Mouse (Mus musculus): Measurements from ENCODE around the gene Atad2b. TPM values are rescaled to one million over a fixed set of nuclear protein-coding genes. Genes with fewer than 3 reads are reported as not detected.

Gene Atad2b
- total RNA-seq, 2 experiments from 2014 or later, result 16.4 TPM

DNA sequence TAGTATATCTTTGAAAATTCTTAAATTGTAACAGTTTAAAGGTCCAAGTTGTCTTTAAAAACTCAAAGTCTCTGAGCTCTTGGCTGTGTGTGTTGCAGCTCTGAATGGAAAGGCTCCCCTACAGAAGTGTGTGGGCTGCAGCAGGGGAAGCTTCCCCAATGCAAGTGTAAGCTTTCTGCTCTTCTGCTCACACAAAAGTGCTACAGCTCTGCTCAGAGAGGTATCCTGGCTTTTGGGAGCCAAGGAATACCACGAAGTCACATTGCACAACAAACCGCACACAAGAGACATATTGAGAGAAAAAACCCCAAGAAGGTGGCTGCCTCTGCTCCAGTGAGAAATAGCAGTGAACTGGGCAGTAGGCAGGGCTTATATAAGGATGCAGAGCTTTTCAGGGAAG, 120.9 kb downstream of the Atad2b start:
- intact Hi-C loops (cut with DNase I), result no loop called here

DNA sequence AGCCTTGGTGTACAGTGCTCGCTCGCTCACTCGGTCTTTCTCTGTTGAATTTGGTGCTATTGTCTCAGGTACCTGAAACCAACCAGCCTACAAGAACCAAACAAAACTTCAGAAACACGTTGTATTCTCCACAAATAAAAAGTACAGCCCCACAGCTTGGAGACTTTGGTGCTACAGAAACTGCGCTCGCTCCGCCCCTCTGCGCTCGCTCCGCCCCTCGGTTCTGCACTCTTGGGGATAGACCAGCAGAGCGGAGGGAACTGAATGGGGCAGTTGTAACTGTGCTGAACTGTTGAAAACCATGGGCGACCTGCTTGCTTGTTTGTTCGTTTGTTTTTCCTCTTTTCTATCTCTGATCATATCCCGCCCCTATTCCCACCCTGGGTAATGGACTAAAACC, 127.0 kb downstream of the Atad2b start:
- intact Hi-C loops (cut with DNase I), result no loop called here
- no peak for DNase-seq (ENCODE audit: low spot score)

More for the DNA sequence above, 120.9 kb downstream of the Atad2b start:
- no peak for DNase-seq (ENCODE audit: low spot score)

DNA sequence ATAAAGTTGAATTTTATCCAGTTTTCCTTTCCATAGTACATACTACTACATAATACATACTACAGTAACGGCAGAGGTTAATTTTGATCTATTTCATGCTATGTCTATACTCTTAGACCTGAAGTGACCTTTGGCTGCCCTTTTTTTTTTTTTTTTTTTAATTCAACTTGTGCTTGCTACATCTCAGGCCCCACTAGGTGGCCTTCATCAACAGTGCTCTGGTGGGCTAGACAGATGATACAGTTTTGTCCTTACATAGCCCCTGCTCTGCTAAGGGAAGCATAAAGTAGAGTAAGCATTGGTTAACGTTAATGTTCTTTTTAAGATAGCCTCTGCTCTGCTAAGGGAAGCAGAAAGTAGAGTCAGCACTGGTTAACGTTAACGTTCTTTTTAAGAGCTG, 131.0 kb downstream of the Atad2b start:
- intact Hi-C loops (cut with DNase I), result no loop called here
- no peak for DNase-seq (ENCODE audit: low spot score)

DNA sequence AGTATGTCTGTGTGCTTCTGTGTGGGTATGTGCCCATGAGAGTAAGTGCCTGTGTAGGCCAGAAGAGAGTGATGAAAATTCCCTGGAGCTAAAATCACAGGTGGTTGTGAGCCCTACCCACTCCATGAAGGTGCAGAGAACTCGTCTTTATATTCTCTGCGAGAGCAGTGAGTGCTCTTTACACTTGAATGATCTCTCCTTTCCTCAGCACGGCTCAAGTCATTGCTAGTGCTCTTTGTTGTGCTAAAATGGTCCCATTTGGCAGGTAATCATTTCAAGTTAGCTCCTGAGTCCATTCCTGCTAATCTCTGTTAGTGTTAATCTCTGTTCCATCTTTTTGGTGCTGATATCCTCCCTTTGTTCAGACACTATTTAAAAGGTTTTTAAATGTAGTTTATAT, 150.4 kb downstream of the Atad2b start:
- intact Hi-C loops (cut with DNase I), result no loop called here

DNA sequence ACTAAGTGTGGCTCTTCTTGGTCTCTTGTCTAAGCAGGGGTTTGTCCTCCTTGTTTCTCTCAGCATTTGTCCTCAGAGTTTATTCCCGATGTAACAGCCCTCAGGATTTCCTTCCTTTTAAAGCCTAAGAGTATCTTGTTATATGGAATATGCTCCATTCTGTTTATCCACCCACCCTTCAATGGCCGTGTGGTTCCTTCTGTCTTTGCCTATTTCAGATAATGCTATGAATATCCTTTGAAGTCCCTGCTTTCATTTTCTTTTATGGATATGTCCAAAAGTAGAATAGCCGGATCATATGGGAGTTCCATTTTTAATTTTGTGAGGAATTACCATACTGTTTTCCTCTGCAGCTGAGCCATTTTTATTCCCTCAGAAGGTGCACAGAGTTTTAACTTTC, 153.0 kb downstream of the Atad2b start:
- intact Hi-C loops (cut with DNase I), result no loop called here
- no peak for DNase-seq (ENCODE audit: low spot score)

More for the DNA sequence above, 150.4 kb downstream of the Atad2b start:
- no peak for DNase-seq (ENCODE audit: low spot score)

DNA sequence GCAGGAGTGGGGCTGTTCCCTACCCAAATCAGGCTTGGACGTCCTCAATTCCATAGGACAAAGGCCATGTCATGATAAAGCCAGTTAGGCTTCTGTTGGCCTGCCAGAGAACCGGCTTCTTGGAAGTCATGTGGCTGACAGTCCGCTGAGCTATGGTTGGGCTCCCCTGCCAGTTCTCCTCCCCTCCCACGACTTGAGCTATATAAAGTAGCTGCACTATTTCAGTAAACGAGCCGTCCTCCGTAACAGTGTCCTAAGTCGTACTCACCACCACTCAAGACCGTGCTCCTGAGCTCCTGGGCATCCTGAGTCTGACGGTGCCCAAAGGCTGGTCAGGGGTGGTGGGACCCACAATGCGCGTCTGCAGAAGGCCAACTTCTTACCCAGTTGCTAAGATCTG, 156.0 kb downstream of the Atad2b start:
- no peak for DNase-seq (ENCODE audit: low spot score)
- intact Hi-C loops (cut with DNase I), result no loop called here

DNA sequence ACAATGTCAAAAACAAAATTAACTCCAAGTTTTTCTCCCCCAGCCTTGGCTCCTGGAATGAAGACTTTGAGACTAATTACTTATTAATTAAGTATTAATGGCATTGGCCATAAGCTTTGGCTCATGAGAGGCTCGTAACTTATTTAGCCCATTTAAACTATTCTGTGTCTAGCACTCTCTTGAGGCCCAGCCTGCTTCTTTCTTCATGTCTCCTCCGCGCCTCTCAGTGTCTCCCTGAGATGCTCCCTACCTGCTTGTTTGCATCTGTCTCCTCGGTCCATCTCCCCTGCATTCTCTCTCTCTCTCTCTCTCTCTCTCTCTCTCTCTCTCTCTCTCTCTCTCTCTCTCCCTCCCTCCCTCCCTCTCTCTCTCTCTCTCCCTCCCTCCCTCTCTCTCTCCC, 164.3 kb downstream of the Atad2b start:
- no peak for DNase-seq (ENCODE audit: low spot score)
- intact Hi-C loops (cut with DNase I), result no loop called here

DNA sequence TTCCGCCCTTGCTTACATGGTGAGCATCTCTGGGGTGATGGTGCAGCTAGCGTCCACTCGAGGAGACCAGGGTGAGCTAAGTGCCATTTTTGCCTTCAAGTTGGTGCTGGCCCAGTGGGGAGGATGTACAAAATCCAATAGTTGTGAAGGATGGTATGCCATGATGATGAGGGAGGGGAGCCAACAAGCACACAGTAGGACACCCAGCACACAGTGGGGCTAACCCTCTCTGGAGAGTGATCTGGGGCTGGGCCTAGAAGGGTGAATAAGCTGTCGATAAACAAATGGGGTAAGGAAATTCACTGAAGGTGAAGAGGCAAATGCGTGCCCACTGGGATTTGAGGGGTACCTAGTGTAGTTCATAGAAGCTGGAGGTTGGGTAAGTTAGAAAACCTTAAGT, 167.6 kb downstream of the Atad2b start:
- DNase-seq (ENCODE audit: low spot score), result no peak
- intact Hi-C loops (cut with DNase I), result no loop called here

DNA sequence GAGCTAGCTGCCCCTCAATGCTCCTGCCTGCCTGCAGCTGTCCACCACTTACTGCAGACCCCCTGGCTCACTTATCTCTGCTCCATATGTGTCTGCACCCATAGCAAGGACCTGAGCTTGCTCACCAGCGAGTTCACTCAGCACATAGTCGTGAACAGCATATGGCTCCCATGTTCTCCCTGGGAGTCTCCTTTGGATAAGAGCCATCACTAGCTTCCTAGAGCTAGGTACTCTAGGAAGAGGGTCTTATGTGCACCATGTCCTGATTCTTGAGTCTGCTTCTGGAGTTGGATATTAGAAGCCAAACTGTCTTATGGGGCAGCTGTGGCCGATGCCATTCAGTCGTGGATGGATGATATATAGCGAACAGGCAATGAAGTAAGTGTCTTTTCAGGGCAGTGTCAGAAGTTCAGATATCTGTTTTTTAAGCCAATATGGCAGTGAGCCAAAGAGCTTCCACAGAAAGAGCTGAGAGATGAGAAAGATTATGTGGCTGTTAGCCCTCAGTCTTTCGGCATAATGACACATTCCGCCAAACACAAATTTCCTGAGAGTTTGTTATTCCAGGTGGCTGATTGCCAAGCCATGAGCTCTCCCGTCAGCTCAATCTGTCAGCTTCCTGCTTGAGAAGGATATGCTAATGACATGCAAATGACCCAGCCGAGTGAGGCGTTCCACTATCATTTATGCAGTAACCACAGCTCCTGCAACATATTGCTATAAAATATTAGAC, 170.8 kb downstream of the Atad2b start:
- intact Hi-C loops (cut with DNase I), result no loop called here
- no peak for DNase-seq (ENCODE audit: low spot score)

DNA sequence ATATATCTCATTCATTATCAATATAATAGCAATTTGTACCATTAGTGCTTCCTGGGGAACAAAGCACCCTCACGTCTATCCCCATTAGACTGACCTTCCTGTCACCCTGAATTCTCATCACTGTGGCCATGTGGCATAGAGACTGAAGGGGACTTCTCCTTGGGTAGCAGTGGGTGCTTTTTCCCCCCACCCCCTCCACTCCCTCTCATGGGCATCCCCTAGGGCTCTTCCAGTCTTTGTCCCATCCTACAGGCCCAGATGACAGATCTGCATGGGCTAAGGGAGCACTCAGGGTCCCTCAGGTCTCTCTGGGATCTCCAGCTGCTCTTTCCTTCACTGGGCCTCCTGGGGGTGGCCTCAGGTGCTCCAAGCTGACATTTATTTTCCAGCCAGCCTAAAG, 171.5 kb downstream of the Atad2b start:
- DNase-seq (ENCODE audit: low spot score), result no peak
- intact Hi-C loops (cut with DNase I), result no loop called here

Other genes starting within 250 kb of the Atad2b start
- under 1 TPM in 1 of 2 experiments, not detected in 1; 0.08 TPM for gene Fam228a, start 178.9 kb upstream of the Atad2b start, total RNA-seq (2021)
- 1 to 10 TPM; 1.9 to 2.2 TPM for gene Pfn4, start 148.3 kb upstream of the Atad2b start, total RNA-seq (2021)
- 1 to 10 TPM; 2.5 TPM for gene Fam228b, start 148.1 kb upstream of the Atad2b start, total RNA-seq (2021)
- gene Sf3b6, start 99.8 kb upstream of the Atad2b start, total RNA-seq (2021), result 10 to 100 TPM; 44.2 to 51.2 TPM
- gene Fkbp1b, start 75.8 kb upstream of the Atad2b start, total RNA-seq (2021), result 1 to 10 TPM in 1 of 2 experiments, under 1 TPM in 1; 0.73 to 1.7 TPM
- 1 to 10 TPM; 8.4 to 8.5 TPM for gene Wdcp, start 74.0 kb upstream of the Atad2b start, total RNA-seq (2021)
- gene Mfsd2b, start 43.0 kb upstream of the Atad2b start, total RNA-seq (2021), result under 1 TPM; 0.64 to 0.73 TPM
- gene Ubxn2a, start 9.6 kb upstream of the Atad2b start, total RNA-seq (2021), result 10 to 100 TPM; 66.1 to 71.8 TPM

All from heart, postnatal 25 days (tissue).